Mouse (Mus musculus): ENCODE measurements around the gene Asb6. TPM values are rescaled to one million over a fixed set of nuclear protein-coding genes. Genes with fewer than 3 reads are reported as not detected.
A peak's percentile ranks its signal among the peaks of the same experiment; 100 is the strongest.

Gene Asb6
- polyA plus RNA-seq, 1 experiment from 2014 or later: 26.1 TPM

DNA sequence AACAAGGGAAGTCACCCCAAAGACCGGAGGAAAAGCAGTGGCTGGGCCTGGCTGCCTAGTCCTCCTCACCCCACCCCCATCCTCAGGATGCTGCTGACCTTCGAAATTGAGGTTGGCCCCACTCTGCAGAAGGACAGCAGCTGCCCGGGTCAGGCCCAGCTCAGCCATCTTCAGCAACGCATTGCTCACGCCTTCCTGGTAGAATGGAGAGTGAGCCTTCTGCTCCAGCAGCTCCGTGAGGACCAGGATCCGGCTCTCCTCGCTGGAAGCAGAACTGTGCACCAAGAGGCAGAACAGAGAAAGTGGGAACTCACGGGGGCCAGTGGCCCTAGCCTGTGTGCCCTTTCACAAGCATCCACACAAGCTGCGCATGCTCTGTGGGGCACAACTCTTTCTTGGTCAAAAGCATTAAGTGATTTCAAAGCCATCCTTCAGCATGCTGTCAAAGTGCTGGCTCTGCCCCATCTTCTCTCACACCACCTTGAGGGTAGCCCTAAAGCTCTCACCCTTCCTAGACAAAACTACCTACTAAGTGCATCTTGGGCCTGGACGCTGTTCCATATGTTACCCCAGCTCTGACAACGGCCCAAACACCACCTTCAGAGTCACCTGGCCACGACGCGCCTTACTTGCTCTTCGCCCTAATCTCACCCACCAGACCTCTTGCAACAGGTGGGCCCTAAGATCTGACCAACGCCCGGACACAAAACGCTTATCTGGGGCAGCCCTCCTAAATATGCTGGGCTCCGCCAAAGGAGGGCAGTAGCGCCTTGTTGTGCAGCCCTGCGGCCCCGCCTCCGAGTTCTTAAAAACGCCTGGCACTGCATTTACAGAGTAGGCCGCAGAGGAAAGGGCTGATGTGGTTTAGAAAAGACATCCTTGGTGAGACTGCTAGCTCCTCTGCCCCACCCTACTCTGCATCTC lies 3.0 kb downstream of the Asb6 start:
- ATAC-seq (no peak), DNase-seq (ENCODE audit: low spot score) (peak; percentile 79)
- TF ChIP-seq EP300 (IDR thresholded peaks at IDR 0.05): no peak
- TF ChIP-seq CTCF (IDR thresholded peaks at IDR 0.05): peak; percentile 55
- Histone ChIP-seq H3K4me3 (ENCODE audit: low read depth, low read length) (peak overlapping the region; percentile 93), H3K27ac (ENCODE audit: low read length) (peak overlapping the region; percentile 77), H3K9me3 (ENCODE audit: low read length) (no peaks in the 10 kb centered on the region), H3K9ac (replicated peaks; ENCODE audit: low read depth) (peak overlapping the region; percentile 85), H3K27me3 (replicated peaks; ENCODE audit: insufficient read depth, low read length) (no peaks in the 10 kb centered on the region), H3K4me2 (replicated peaks; ENCODE audit: low read depth, low read length) (peak overlapping the region; percentile 84), H3K36me3 (ENCODE audit: insufficient read depth, low read length) (peaks cover 33% of the 10 kb centered on the region), H3K4me1 (ENCODE audit: insufficient read depth, low read depth, low read length) (peaks cover 7% of the 10 kb centered on the region)
- 29% methylated on average over 26 of the region's 26 CpGs for WGBS

DNA sequence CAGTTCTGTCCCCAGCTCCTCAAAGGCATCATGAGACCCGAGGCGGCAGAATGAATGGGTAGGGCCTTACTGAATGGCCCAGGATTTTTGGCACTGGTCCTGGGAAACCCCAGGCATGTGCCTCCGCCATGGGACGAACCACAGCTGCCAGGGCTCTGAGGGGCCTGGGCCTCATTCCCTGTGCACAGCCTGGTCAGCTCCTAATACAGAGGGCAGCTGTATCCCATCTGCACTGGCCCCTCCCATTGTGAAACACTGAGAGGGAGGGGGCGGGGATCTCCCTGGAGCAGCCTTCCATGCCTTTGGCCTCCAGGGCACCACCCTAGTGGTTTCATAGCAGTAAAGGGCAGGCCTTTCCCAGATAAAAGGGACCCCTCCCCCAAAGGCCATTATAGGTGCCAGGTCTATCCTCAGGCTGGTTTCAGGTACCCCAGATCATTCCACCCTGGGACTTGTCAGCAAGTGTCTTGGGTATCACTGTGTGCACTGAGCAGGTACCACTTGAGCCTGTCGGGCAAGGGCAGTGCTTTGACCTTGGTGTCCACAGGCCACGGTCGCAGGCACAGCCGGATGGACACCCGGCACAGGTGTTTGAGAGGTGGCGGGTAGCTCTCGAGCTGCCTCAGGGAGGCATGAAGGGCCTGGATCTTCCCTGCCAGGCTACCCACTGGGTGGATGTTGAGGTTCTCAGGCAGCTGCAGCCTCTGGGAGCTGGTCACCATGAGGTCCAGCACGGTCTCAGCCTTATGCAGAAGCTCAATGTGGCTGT lies 6.6 kb downstream of the Asb6 start:
- ATAC-seq (peak; percentile 82), DNase-seq (ENCODE audit: low spot score) (peak; percentile 92)
- Histone ChIP-seq H3K27me3 (replicated peaks; ENCODE audit: insufficient read depth, low read length) (no peaks in the 10 kb centered on the region), H3K4me2 (replicated peaks; ENCODE audit: low read depth, low read length) (no peak overlapping the region), H3K27ac (ENCODE audit: low read length) (no peak overlapping the region), H3K4me3 (ENCODE audit: low read depth, low read length) (no peak overlapping the region), H3K4me1 (ENCODE audit: insufficient read depth, low read depth, low read length) (peaks cover 7% of the 10 kb centered on the region), H3K36me3 (ENCODE audit: insufficient read depth, low read length) (peaks cover 40% of the 10 kb centered on the region), H3K9me3 (ENCODE audit: low read length) (no peaks in the 10 kb centered on the region), H3K9ac (replicated peaks; ENCODE audit: low read depth) (no peak overlapping the region)
- TF ChIP-seq EP300 (IDR thresholded peaks at IDR 0.05) (no peak), CTCF (IDR thresholded peaks at IDR 0.05) (peak; percentile 26; the same call in 1 of the 2 replicates)
- WGBS: 71% methylated on average over 13 of the region's 13 CpGs

DNA sequence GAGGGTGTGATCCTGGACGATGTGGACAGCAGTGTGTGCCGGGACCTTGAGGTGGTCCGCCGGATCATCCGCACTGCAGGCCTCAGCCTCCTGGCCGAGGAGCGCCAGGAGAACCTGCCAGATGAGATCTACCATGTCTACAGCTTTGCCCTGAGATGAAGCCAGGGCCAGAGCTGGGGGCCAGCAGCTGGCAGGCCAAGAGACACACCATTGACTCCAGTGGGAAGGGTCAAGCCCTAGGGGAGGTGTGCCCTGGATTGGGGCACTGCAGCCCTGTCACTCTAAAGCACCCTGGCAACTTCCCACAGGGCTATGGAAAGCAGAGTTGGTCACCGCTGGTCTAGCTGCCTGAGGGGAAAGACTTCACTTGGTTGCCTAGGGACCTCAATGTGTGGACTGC lies 7.7 kb downstream of the Asb6 start:
- Histone ChIP-seq H3K9ac (replicated peaks; ENCODE audit: low read depth) (no peak overlapping the region), H3K4me3 (ENCODE audit: low read depth, low read length) (no peak overlapping the region), H3K36me3 (ENCODE audit: insufficient read depth, low read length) (peaks cover 40% of the 10 kb centered on the region), H3K27ac (ENCODE audit: low read length) (no peak overlapping the region), H3K27me3 (replicated peaks; ENCODE audit: insufficient read depth, low read length) (no peaks in the 10 kb centered on the region), H3K4me2 (replicated peaks; ENCODE audit: low read depth, low read length) (no peak overlapping the region), H3K4me1 (ENCODE audit: insufficient read depth, low read depth, low read length) (peaks cover 7% of the 10 kb centered on the region), H3K9me3 (ENCODE audit: low read length) (no peaks in the 10 kb centered on the region)
- 86% methylated on average over 8 of the region's 8 CpGs for WGBS
- no peak for DNase-seq (ENCODE audit: low spot score)
- no peak for ATAC-seq
- TF ChIP-seq EP300 (IDR thresholded peaks at IDR 0.05): no peak
- no peak for TF ChIP-seq CTCF (IDR thresholded peaks at IDR 0.05)

DNA sequence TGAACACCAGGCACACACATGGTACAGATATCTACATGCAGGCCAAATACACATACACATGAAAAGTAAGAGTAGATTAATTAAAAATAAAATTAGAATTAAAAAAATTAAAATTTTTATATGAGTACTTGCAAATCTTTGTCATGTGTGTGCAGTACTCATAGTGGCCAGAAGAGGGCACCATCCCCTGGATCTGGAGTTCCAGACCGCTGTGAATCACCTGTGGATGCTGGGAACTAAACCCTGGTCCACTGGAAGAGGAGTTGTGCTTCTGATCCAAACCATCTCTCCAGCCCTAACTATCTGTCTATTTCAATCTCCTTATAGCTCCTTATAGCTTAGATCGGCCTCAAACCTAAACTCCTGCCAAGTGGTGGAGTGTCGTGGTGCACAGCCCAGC lies 9.1 kb downstream of the Asb6 start:
- Histone ChIP-seq H3K9ac (replicated peaks; ENCODE audit: low read depth) (no peak overlapping the region), H3K4me2 (replicated peaks; ENCODE audit: low read depth, low read length) (no peak overlapping the region), H3K27me3 (replicated peaks; ENCODE audit: insufficient read depth, low read length) (no peaks in the 10 kb centered on the region), H3K4me1 (ENCODE audit: insufficient read depth, low read depth, low read length) (no peaks in the 10 kb centered on the region), H3K4me3 (ENCODE audit: low read depth, low read length) (no peak overlapping the region), H3K27ac (ENCODE audit: low read length) (no peak overlapping the region), H3K36me3 (ENCODE audit: insufficient read depth, low read length) (peaks cover 36% of the 10 kb centered on the region), H3K9me3 (ENCODE audit: low read length) (no peaks in the 10 kb centered on the region)
- DNase-seq (ENCODE audit: low spot score) (no peak), ATAC-seq (no peak)
- 94% methylated on average over 3 of the region's 3 CpGs for WGBS
- TF ChIP-seq CTCF (IDR thresholded peaks at IDR 0.05) (peak; percentile 45), EP300 (IDR thresholded peaks at IDR 0.05) (no peak)

DNA sequence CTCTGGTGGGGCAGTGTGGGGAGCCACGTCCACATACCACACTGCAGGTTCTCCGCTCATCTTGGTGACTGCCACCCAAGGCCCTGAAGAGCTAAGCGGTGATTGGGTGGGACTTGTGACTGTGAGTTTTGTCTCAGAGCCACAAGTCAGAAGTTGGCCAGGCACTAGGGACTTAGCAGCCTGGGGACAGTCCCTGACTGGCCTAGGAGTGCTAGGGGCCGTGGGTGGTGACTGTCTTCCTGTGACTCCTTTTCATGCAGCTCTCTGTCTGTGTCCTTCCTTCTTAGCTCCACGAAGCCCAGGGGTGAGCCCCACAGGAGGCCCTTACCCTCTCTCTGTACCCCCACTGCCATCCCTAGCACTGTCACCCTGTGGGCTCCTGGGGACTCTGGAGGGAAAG lies 10.3 kb downstream of the Asb6 start:
- H3K4me1 ChIP-seq (ENCODE audit: insufficient read depth, low read depth, low read length): no peaks in the 10 kb centered on the region
- no peak overlapping the region for H3K9ac ChIP-seq (replicated peaks; ENCODE audit: low read depth)
- no peak for TF ChIP-seq CTCF (IDR thresholded peaks at IDR 0.05)
- no peak for TF ChIP-seq EP300 (IDR thresholded peaks at IDR 0.05)
- H3K4me2 ChIP-seq (replicated peaks; ENCODE audit: low read depth, low read length): no peak overlapping the region
- H3K27ac ChIP-seq (ENCODE audit: low read length): no peak overlapping the region
- WGBS: 87% methylated on average over 5 of the region's 5 CpGs
- no peaks in the 10 kb centered on the region for H3K27me3 ChIP-seq (replicated peaks; ENCODE audit: insufficient read depth, low read length)
- peaks cover 28% of the 10 kb centered on the region for H3K36me3 ChIP-seq (ENCODE audit: insufficient read depth, low read length)
- DNase-seq (ENCODE audit: low spot score): no peak
- no peak overlapping the region for H3K4me3 ChIP-seq (ENCODE audit: low read depth, low read length)
- no peak for ATAC-seq
- H3K9me3 ChIP-seq (ENCODE audit: low read length): no peaks in the 10 kb centered on the region

DNA sequence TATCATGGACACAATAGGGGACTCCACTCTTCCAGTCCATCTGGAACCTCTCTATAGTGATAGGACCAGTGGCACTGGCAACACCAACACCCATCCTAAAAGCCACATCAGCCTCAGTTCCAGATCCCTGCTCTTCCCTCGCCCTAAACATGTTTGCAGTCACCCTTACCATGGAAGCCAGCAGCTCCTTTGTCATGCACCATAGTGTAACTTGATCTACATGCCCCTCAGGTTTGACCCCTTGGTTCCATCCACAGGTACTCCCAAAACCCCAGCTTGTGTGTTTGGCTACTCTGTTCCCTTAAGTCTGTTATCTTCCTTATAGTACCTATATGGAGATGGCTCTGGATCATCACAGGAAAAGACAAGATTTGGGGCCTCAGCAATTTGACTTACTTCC lies 13.8 kb downstream of the Asb6 start:
- no peak for DNase-seq (ENCODE audit: low spot score)
- 0 out of 2 replicates have a peak, but pooled peaks cover 7% of the 10 kb centered on the region for H3K36me3 ChIP-seq (ENCODE audit: insufficient read depth, low read length)
- no peak overlapping the region for H3K4me3 ChIP-seq (ENCODE audit: low read depth, low read length)
- WGBS: 80% methylated on average over 1 of the region's 1 CpGs
- no peaks in the 10 kb centered on the region for H3K4me1 ChIP-seq (ENCODE audit: insufficient read depth, low read depth, low read length)
- no peaks in the 10 kb centered on the region for H3K27me3 ChIP-seq (replicated peaks; ENCODE audit: insufficient read depth, low read length)
- no peaks in the 10 kb centered on the region for H3K9me3 ChIP-seq (ENCODE audit: low read length)
- no peak overlapping the region for H3K27ac ChIP-seq (ENCODE audit: low read length)
- no peak for TF ChIP-seq CTCF (IDR thresholded peaks at IDR 0.05)
- TF ChIP-seq EP300 (IDR thresholded peaks at IDR 0.05): no peak
- no peak overlapping the region for H3K9ac ChIP-seq (replicated peaks; ENCODE audit: low read depth)
- no peak overlapping the region for H3K4me2 ChIP-seq (replicated peaks; ENCODE audit: low read depth, low read length)
- ATAC-seq: no peak

Data from lung, postnatal 0 days (tissue).